Mouse (Mus musculus) cerebellum, adult 2 months (tissue): ENCODE data around the gene Pxylp1. TPM values are rescaled to one million over a fixed set of nuclear protein-coding genes. Genes with fewer than 3 reads are reported as not detected.

Experiments
- DNase-seq, 2 experiments: peaks; one replicate each; pipeline ENCODE4 v3.0.0; 2021
- H3K27ac ChIP-seq: fragments of 200-500 bp; 2 replicates; pipeline ENCODE4 v1.5.1; 2012; ENCODE audit warnings: low read length, control low read depth, inconsistent platforms; ENCODE audit not compliant: insufficient read depth
- H3K27me3 ChIP-seq: fragments of 200-500 bp; 2 replicates; pipeline ENCODE4 v1.6.1; 2012; ENCODE audit warnings: inconsistent platforms, mild to moderate bottlenecking, low read length, moderate library complexity; ENCODE audit not compliant: control insufficient read depth, insufficient read depth
- H3K4me1 ChIP-seq: fragments of 200-500 bp; 2 replicates; pipeline ENCODE4 v1.6.1; 2011; ENCODE audit warnings: low read length; ENCODE audit not compliant: control insufficient read depth, insufficient read depth
- H3K4me3 ChIP-seq: fragments of 200-500 bp; replicated peaks from 2 replicates; pipeline ENCODE3; 2011; ENCODE audit warnings: mild to moderate bottlenecking, low read depth, low read length, control low read depth; ENCODE audit not compliant: insufficient read depth
- CTCF ChIP-seq: fragments of 200-500 bp; IDR thresholded peaks from 2 replicates; pipeline ENCODE4 v1.5.1; 2011; ENCODE audit warnings: low read depth, mild to moderate bottlenecking, control low read depth, low read length, moderate library complexity, borderline replicate concordance; ENCODE audit not compliant: insufficient read depth
- POLR2A ChIP-seq: fragments of 200-500 bp; IDR thresholded peaks from 2 replicates; pipeline ENCODE4 v1.6.1; 2011; ENCODE audit warnings: low read length, control low read depth, borderline replicate concordance; ENCODE audit not compliant: insufficient read depth
- WGBS: fragments of 180-500 bp; shearing (Covaris S2); methylation state at CpG from one replicate; pipeline ENCODE4 v1.1.7; 2018; 5-methylcytosine and 5-hydroxymethylcytosine counted together
- polyA plus RNA-seq: library from polyadenylated mRNA; depleted of rRNA; stranded (reverse); fragments of >200 nt; gene quantifications from 2 replicates; pipeline ENCODE4 v1.2.3, GENCODE M21; 2012

Pxylp1 gene
- polyA plus RNA-seq, 1 experiment, result 35.6 TPM

GRCm38 (mm10) chr9:96899717-96900116, 7.2 kb upstream of the Pxylp1 start:
- Histone ChIP-seq H3K27ac (no peak overlapping the region), H3K4me3 (no peak overlapping the region), H3K4me1 (no peaks in the 10 kb centered on the region), H3K27me3 (no peaks in the 10 kb centered on the region)
- no peak for DNase-seq
- 84% methylated on average over 5 of the region's 5 CpGs for WGBS
- no peak for TF ChIP-seq CTCF

GRCm38 (mm10) chr9:96899004-96899403, 6.5 kb upstream of the Pxylp1 start:
- DNase-seq, result no peak
- TF ChIP-seq POLR2A (no peak), CTCF (no peak)
- Histone ChIP-seq H3K4me1 (no peaks in the 10 kb centered on the region), H3K27me3 (no peaks in the 10 kb centered on the region), H3K27ac (no peak overlapping the region), H3K4me3 (no peak overlapping the region)

DNA sequence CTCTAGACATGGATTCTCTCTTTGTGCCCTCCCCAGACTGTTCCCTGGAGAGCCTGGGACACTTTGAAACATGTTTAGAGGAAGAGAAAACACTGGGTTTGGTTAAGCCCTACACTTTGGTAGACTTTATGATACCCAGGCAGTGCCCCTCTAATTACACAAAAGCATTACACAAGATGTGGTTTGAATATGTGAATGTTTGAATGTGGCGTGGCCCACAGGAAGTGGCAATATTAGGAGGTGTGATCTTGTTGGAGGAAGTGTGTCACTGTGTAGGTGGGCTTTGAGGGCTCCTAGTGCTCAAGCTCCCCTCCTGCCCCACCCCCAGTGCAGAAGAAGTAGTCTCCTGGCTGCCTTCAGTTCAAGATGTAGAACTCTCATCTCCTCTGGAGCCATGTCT, 4.2 kb upstream of the Pxylp1 start:
- no peak overlapping the region for H3K4me3 ChIP-seq
- no peak for TF ChIP-seq CTCF
- no peak for TF ChIP-seq POLR2A
- no peaks in the 10 kb centered on the region for H3K4me1 ChIP-seq
- DNase-seq, result no peak
- no peaks in the 10 kb centered on the region for H3K27me3 ChIP-seq
- no peak overlapping the region for H3K27ac ChIP-seq
- WGBS, result 97% methylated on average over 1 of the region's 1 CpGs

DNA sequence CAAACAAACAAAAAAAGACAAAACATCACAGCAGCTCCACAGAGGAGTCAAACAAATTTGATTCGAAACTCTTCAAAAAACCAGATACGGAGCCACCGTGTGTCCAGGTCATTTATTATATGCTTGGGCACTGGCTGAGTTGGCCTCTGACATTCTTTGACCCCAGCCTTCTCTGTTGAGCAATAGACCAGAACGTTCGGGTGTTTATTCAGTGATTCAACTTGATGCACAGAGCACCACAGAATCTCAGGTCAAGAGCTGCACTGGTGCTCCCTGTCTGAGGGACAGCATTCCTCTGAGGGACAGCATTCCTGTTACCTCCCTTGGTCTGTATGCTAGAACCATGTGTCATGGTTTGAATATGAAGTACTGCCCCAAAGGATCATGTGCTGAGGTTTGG, 1.1 kb upstream of the Pxylp1 start:
- TF ChIP-seq POLR2A (no peak), CTCF (no peak)
- no peak overlapping the region for H3K27ac ChIP-seq
- no peaks in the 10 kb centered on the region for H3K27me3 ChIP-seq
- no peak overlapping the region for H3K4me3 ChIP-seq
- 77% methylated on average over 5 of the region's 5 CpGs for WGBS
- no peak for DNase-seq
- H3K4me1 ChIP-seq, result no peaks in the 10 kb centered on the region; the same call in 1 of the 2 replicates

DNA sequence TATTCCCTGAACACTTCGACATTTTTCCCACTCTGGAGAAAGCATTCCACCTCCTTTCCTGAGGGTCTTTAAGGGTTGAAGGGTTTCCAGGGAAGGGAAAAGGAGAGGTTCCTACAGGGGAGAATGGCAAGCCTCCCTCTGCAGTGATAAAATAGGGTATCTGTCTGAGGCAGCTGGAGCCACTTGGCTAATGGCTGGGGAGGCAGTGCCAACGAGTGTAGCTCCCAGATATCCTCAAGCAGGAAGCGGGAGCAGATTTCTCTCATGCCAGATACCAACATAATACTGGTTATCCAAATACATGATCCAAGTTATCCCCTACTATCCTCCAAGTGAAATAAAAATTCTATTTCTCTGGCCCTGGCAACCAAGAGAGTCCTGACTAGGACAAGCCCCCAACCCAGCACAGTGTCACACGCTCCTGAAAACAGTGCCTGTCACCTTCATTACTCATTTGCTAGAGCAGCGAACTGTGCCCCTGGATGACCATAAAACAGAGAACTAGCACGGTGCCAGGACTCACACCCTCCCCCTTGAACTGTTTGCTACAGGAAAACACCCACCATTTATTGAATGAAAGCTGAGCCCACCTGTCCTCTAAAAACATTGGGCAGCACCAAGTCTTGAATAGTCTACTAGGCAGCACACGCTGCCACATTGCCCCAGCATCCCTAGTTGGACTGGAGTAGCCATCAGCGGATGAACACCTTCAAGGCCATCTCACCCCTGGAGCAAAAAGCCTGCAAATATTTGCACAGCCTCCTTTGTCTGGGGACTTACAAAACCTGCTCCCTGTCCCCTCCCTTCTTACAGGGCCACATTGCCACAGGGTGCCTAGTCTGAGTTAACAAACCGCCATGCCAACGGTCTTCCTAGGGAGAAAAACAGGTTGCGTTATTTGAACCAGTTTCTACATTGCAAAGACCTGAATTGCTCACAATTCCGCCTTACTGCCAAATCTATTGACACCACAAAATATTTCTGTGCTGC, 833 bp downstream of the Pxylp1 start:
- Histone ChIP-seq H3K4me3 (no peak overlapping the region), H3K4me1 (peaks cover 6% of the 10 kb centered on the region), H3K27me3 (no peaks in the 10 kb centered on the region), H3K27ac (no peak overlapping the region)
- TF ChIP-seq POLR2A, result no peak
- no peak for TF ChIP-seq CTCF
- 71% methylated on average over 12 of the region's 12 CpGs for WGBS
- peak in 1 of 2 experiments; percentile 5 for DNase-seq

DNA sequence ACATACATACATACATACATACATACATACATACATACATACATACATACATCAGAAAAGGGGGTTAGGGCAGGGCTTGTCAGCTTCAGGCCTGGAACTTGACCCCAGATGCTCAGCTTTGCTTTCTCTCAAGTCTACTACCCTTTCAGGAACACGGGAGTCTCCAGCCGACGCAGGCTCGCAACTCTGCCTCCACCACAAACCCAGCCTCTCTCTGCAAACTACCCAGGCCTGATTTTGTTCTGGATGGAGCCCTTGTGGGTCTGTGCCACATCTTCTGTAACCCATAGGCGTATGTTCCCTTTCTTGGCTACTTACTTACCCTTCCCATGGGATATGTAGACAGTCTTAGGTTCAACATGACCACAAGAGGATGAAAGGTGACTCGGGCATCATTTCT, 1.7 kb downstream of the Pxylp1 start:
- Histone ChIP-seq H3K4me3 (no peak overlapping the region), H3K4me1 (peaks cover 11% of the 10 kb centered on the region), H3K27ac (no peak overlapping the region), H3K27me3 (no peaks in the 10 kb centered on the region)
- no peak for DNase-seq
- TF ChIP-seq POLR2A (no peak), CTCF (no peak)
- WGBS, result 91% methylated on average over 6 of the region's 6 CpGs

- TF ChIP-seq CTCF (no peak), POLR2A (no peak)
- no peaks in the 10 kb centered on the region for H3K27me3 ChIP-seq
- peak overlapping the region; percentile 91; the same call in 1 of the 2 replicates for H3K27ac ChIP-seq
- peak; percentile 66 to 81 for DNase-seq
- WGBS, result 40% methylated on average over 6 of the region's 6 CpGs
- H3K4me3 ChIP-seq, result no peak overlapping the region
- H3K4me1 ChIP-seq, result peaks cover 16% of the 10 kb centered on the region
These were observed 2.2 kb downstream of the Pxylp1 start for GRCm38 (mm10) chr9:96890266-96890665.

- DNase-seq, result peak; percentile 86 to 92
- Histone ChIP-seq H3K4me3 (peak overlapping the region; percentile 92), H3K27me3 (no peaks in the 10 kb centered on the region), H3K4me1 (peaks cover 19% of the 10 kb centered on the region), H3K27ac (peak overlapping the region; percentile 91)
- peak; percentile 65 for TF ChIP-seq CTCF
- TF ChIP-seq POLR2A, result peak; percentile 84
- under 1% methylated on average over 66 of the region's 66 CpGs for WGBS
These were observed 3.0 kb downstream of the Pxylp1 start for GRCm38 (mm10) chr9:96889345-96890021.
